Mouse (Mus musculus): ENCODE results near the gene Nxph1.

DNA sequence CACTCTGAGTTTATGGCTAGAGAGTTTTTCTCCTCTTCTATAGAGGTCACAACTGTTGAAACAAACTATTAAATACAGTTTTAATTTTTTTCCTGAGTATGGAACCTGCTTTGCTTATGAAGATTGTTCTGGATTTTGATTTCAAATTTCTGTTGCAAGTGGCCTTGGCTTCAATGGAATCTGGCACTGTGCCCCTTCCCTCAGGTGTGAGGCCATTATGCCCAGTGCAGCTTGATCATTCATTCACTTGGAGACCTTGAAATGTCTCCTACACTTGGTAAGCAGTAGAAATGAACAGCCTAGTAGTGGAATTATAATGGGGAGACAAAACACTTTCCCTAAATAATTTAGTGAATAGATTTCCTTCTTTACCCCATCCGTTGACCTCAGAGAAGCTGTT is 78.4 kb downstream of the Nxph1 start:
- TF ChIP-seq CHD2 (IDR thresholded peaks at IDR 0.05; ENCODE audit: low read length), result no peak
- no peak for TF ChIP-seq SMC3 (IDR thresholded peaks at IDR 0.05; ENCODE audit: low read depth, low read length)
- TF ChIP-seq USF1 (IDR thresholded peaks at IDR 0.05; ENCODE audit: low read depth, low read length), result no peak
- TF ChIP-seq POLR2AphosphoS2 (IDR thresholded peaks at IDR 0.05; ENCODE audit: low read length), result no peak
- no peak for TF ChIP-seq RAD21 (IDR thresholded peaks at IDR 0.05; ENCODE audit: low read depth, low read length)
- TF ChIP-seq CTCF (IDR thresholded peaks at IDR 0.05 in 2 of 3, conservative IDR thresholded peaks at IDR 0.05 in 1 of 3; ENCODE audit: control insufficient read depth in 1 of 3, insufficient read depth in 1 of 3, low read depth in 2 of 3, low read length in 3 of 3, poor library complexity in 1 of 3, severe bottlenecking in 1 of 3), result no peak
- no peak for TF ChIP-seq TAL1 (IDR thresholded peaks at IDR 0.05; ENCODE audit: low read length)
- no peak for TF ChIP-seq EP300 (IDR thresholded peaks at IDR 0.05; ENCODE audit: low read depth in 1 of 2, low read length in 2 of 2)
- TF ChIP-seq E2F4 (IDR thresholded peaks at IDR 0.05; ENCODE audit: borderline replicate concordance, low read depth, low read length), result no peak
- no peak for TF ChIP-seq POLR2A (IDR thresholded peaks at IDR 0.05; ENCODE audit: control insufficient read depth in 1 of 2, insufficient read depth in 1 of 2, low read depth in 1 of 2, low read length in 2 of 2, poor library complexity in 1 of 2)

Data from MEL (cell line).